Mouse (Mus musculus) limb, embryonic 11.5 days (tissue): Measurements from ENCODE around the gene Dhx38. TPM values are rescaled to one million over a fixed set of nuclear protein-coding genes. Genes with fewer than 3 reads are reported as not detected.
A peak's percentile ranks its signal among the peaks of the same experiment; 100 is the strongest.

ENCODE experiments used
- ATAC-seq: fragments of 200-750 bp; cut with Nextera tagmentation; 2 replicates; pipeline ENCODE4 v1.8.0; 2017; ENCODE audit warnings: low read depth; ENCODE audit not compliant: insufficient number of reproducible peaks, low FRiP score, low TSS enrichment
- DNase-seq: peaks from one replicate; pipeline ENCODE4 v3.0.0-alpha.2; 2015; ENCODE audit warnings: low spot score
- H3K27ac ChIP-seq: fragments of 300-500 bp; sonication (generic); replicated peaks from 2 replicates; pipeline ENCODE4 v1.5.1; 2014; ENCODE audit warnings: low read depth, mild to moderate bottlenecking, low read length
- H3K27me3 ChIP-seq: fragments of 300-500 bp; sonication (generic); 2 replicates; pipeline ENCODE4 v1.6.1; 2014; ENCODE audit warnings: mild to moderate bottlenecking, low read length, mixed read lengths; ENCODE audit not compliant: control insufficient read depth, insufficient read depth
- H3K36me3 ChIP-seq: fragments of 300-500 bp; sonication (generic); 2 replicates; pipeline ENCODE4 v1.6.1; 2014; ENCODE audit warnings: mild to moderate bottlenecking, low read length, moderate library complexity, mixed read lengths; ENCODE audit not compliant: control insufficient read depth, insufficient read depth
- H3K4me1 ChIP-seq: fragments of 300-500 bp; sonication (generic); 2 replicates; pipeline ENCODE4 v1.6.1; 2014; ENCODE audit warnings: low read length, mixed read lengths; ENCODE audit not compliant: control insufficient read depth, insufficient read depth
- H3K4me2 ChIP-seq: fragments of 300-500 bp; sonication (generic); 2 replicates; pipeline ENCODE4 v1.6.1; 2014; ENCODE audit warnings: low read depth, mild to moderate bottlenecking, moderate library complexity; ENCODE audit not compliant: severe bottlenecking
- H3K4me3 ChIP-seq: fragments of 300-500 bp; sonication (generic); 2 replicates; pipeline ENCODE4 v1.5.1; 2014; ENCODE audit warnings: low read depth, low read length
- H3K9ac ChIP-seq: fragments of 300-500 bp; sonication (generic); 2 replicates; pipeline ENCODE4 v1.6.1; 2014; ENCODE audit warnings: mild to moderate bottlenecking, low read length
- H3K9me3 ChIP-seq: fragments of 300-500 bp; sonication (generic); 2 replicates; pipeline ENCODE4 v1.6.1; 2016; ENCODE audit warnings: low read length; ENCODE audit not compliant: control insufficient read depth
- WGBS: fragments of 180-500 bp; shearing (Covaris S2); extraction: QIAGEN DNeasy Blood & Tissue Kit; methylation state at CpG from one replicate; pipeline ENCODE4 v1.1.7; 2014; 5-methylcytosine and 5-hydroxymethylcytosine counted together
- polyA plus RNA-seq: library from polyadenylated mRNA; unstranded; fragments of >200 nt; fragmentation: Nextera tagmentation; extraction: Ambion mirVana; gene quantifications from 2 replicates; pipeline ENCODE4 v1.2.1, GENCODE M21; 2014

Gene Dhx38
- polyA plus RNA-seq, 1 experiment from 2014 or later, result 29.3 TPM

DNA sequence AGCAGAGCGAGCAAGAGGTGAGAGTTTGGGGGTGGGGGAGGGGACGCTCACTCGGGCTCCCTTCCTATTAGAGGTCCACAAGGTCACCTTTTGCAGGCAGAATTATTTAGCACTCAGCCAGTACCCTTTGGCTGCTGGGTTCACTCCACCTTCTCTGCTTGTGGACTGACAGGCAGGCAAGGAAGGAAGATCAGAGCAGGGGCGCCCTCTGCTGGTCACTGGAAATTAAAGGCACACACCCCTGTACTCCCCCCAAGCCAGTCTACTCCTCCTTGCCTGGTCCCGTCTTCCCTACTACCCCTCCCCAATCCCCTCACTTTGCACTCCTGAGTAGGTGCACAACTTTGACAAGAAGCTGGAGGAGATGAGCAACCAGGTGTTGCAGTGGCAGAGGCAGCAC, 29.0 kb downstream of the Dhx38 start:
- ATAC-seq (peak; percentile 78), DNase-seq (peak; percentile 95)
- Histone ChIP-seq H3K4me3 (no peak overlapping the region), H3K4me2 (peak overlapping the region; percentile 32; the same call in 1 of the 2 replicates), H3K9me3 (no peaks in the 10 kb centered on the region), H3K9ac (no peak overlapping the region), H3K27ac (no peak overlapping the region), H3K27me3 (no peaks in the 10 kb centered on the region), H3K36me3 (no peaks in the 10 kb centered on the region), H3K4me1 (0 out of 2 replicates have a peak, but pooled peaks cover 3% of the 10 kb centered on the region)
- 4% methylated on average over 5 of the region's 5 CpGs for WGBS

DNA sequence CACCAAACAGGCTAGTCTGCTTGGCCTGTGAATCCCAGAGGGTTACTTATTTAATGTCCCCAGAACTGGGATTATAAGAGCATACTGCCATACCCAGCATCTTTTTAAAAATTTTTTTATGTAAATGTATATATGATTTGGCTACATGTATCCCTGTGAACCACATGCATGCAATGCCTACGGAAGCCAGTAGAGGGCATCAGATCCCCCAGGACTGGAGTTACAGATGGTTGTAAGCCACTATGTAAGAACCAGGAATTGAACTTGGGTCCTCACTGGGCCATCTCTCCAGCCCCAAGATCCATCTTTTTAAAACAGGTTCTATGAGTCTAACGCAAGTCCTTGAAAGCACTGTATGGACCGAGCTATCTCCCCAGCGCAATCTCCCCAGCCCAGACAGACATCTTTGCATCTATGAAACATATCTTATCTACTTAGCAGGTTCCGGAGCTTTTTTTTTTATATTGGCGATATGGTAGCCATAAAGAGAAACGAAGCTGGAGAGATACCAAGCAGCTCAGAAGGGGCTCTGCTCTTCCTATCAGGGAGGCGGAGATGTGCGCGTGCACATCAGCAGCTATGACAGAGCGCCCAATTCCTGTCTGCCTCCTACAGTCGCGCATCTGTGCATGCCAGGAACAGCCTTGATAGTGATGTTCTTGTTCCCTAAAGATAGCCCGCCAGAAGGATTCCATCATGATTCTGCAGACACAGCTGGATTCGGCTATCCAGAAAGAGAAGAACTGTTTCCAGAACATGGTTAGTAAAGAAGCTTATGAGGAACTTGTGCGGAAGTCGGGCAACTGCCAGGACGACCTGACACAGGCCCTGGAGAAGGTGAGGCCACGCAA, 30.3 kb downstream of the Dhx38 start:
- peak; percentile 76 for DNase-seq
- H3K4me2 ChIP-seq, result no peak overlapping the region
- H3K36me3 ChIP-seq, result no peaks in the 10 kb centered on the region
- WGBS, result 90% methylated on average over 19 of the region's 19 CpGs
- ATAC-seq, result no peak
- no peak overlapping the region for H3K27ac ChIP-seq
- 0 out of 2 replicates have a peak, but pooled peaks cover 3% of the 10 kb centered on the region for H3K4me1 ChIP-seq
- H3K9ac ChIP-seq, result no peak overlapping the region
- no peaks in the 10 kb centered on the region for H3K27me3 ChIP-seq
- no peaks in the 10 kb centered on the region for H3K9me3 ChIP-seq
- H3K4me3 ChIP-seq, result no peak overlapping the region

DNA sequence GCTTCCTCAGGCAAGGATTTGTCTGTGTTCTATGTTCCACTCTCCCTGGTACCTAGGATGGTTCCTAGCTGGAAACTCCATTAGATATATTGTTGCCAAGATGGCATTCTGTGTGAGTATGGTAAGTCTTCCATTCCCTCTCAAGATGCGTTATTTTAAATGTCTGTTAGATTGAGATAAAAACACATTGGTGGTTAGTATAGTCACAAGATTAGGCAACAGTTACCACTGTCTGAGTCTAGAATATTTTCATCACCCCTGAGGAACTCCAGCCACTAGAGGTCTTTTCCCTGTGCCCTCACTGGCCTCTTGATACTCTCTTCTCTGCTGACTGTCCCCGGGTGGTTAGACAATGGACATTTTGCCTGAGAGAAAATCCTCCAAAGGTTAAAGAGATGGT, 41.7 kb downstream of the Dhx38 start:
- H3K4me3 ChIP-seq, result no peak overlapping the region
- no peak overlapping the region for H3K27ac ChIP-seq
- no peaks in the 10 kb centered on the region for H3K36me3 ChIP-seq
- H3K27me3 ChIP-seq, result no peaks in the 10 kb centered on the region
- no peak overlapping the region for H3K4me2 ChIP-seq
- no peak for ATAC-seq
- WGBS, result 89% methylated on average over 2 of the region's 2 CpGs
- DNase-seq, result no peak
- no peaks in the 10 kb centered on the region for H3K4me1 ChIP-seq
- no peak overlapping the region for H3K9ac ChIP-seq
- no peaks in the 10 kb centered on the region for H3K9me3 ChIP-seq

DNA sequence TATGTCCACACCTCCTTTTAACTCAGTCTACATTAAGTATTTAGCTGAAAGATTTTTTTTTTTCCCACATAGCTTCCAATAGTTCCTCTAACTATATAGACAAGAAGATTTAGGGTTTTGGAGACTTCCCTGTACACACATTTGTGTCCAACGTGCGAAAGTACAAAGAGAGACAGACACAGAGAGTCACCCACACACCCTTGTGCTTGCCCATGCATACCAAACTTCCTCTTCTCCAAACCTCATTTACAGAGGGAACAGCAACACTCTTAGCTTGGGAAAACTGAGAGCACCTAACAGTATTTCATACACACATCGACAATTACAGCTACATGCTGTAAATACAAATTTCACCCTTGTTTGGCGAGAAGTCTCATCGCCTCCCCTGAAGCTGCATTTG, 60.1 kb downstream of the Dhx38 start:
- Histone ChIP-seq H3K9me3 (no peaks in the 10 kb centered on the region), H3K4me1 (no peaks in the 10 kb centered on the region), H3K9ac (no peak overlapping the region), H3K27me3 (no peaks in the 10 kb centered on the region), H3K36me3 (no peaks in the 10 kb centered on the region), H3K4me2 (no peak overlapping the region), H3K27ac (no peak overlapping the region), H3K4me3 (no peak overlapping the region)
- ATAC-seq, result no peak
- no peak for DNase-seq
- WGBS, result 93% methylated on average over 5 of the region's 5 CpGs

DNA sequence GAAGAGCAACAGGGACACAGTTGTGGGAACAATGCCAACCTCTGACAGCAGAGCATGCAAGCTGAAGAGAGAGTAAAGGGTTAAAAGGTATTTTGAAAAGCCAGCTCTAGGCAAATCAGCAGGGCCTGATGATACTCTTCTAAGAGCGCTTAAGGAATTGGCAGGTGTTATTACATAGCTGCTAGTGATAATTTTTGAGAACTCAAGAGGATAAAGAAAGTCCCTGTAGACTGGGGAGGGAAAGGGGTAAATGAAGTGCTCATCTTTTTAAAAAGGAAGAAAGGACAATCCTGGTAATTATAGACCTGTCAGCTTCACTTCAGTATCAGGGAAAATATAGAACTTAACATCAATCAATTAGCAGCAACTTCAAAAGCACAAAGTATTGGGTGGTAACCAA, 62.1 kb downstream of the Dhx38 start:
- 74% methylated on average over 1 of the region's 1 CpGs for WGBS
- Histone ChIP-seq H3K4me3 (no peak overlapping the region), H3K9me3 (no peaks in the 10 kb centered on the region), H3K9ac (no peak overlapping the region), H3K4me1 (no peaks in the 10 kb centered on the region), H3K27me3 (no peaks in the 10 kb centered on the region), H3K36me3 (no peaks in the 10 kb centered on the region), H3K27ac (no peak overlapping the region), H3K4me2 (no peak overlapping the region)
- DNase-seq (no peak), ATAC-seq (no peak)

DNA sequence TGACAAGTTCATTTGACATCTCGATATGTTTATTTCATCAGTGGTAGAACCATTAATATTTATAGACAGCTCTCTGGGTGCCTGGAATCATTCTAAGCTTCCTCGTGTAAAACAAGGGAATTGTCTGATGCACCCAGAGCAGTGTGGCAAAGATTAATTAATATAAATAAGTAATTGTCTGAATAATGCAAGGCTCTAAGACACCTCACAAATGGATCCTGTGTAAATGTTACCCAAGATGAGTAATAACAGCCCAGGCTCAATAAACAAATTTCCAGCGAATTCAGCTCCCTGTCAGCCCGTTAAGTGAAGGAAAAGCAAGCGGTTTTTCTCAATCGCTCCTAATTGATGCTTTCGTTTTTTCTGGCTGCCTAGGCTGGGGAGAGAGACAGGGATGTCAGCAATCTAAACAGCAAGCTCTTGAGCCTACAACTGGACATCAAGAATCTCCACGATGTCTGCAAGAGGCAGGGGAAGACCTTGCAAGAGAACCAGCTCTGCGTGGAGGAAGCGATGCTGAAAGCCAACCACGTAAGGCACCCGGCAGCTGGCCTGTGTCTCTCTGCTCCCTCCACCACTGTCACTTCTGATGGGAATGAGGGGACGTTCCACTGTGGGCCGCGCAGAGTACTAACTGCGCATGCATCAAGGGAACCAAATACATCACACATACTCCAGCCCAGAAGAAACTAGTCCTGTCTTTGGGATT, 66.5 kb downstream of the Dhx38 start:
- Histone ChIP-seq H3K4me3 (no peak overlapping the region), H3K36me3 (no peaks in the 10 kb centered on the region), H3K9me3 (no peaks in the 10 kb centered on the region), H3K4me1 (no peaks in the 10 kb centered on the region), H3K4me2 (no peak overlapping the region), H3K27me3 (no peaks in the 10 kb centered on the region), H3K27ac (no peak overlapping the region), H3K9ac (no peak overlapping the region)
- DNase-seq (no peak), ATAC-seq (no peak)
- WGBS, result 89% methylated on average over 16 of the region's 16 CpGs

Other genes starting within 250 kb of the Dhx38 start
- gene Pmfbp1, start 71.8 kb downstream of the Dhx38 start, polyA plus RNA-seq, result 0.12 and 0.16 TPM in 2 replicates
- gene Txnl4b, start within 50 bp of the Dhx38 start, polyA plus RNA-seq, result 28.3 and 28.5 TPM in 2 replicates
- gene Hp, start 13.3 kb upstream of the Dhx38 start, polyA plus RNA-seq, result 0.74 and 1.1 TPM in 2 replicates
- gene Dhodh, start 42.8 kb upstream of the Dhx38 start, polyA plus RNA-seq, result 48.2 and 49.4 TPM in 2 replicates
- gene Pkd1l3, start 48.7 kb upstream of the Dhx38 start, polyA plus RNA-seq, result 0.27 and 0.37 TPM in 2 replicates
- 171 and 174 TPM in 2 replicates for gene Ist1, start 127.4 kb upstream of the Dhx38 start, polyA plus RNA-seq
- 44.4 and 45.3 TPM in 2 replicates for gene Zfp821, start 139.7 kb upstream of the Dhx38 start, polyA plus RNA-seq
- 6.4 and 7.8 TPM in 2 replicates for gene Atxn1l, start 171.9 kb upstream of the Dhx38 start, polyA plus RNA-seq
- gene Ap1g1, start 212.7 kb upstream of the Dhx38 start, polyA plus RNA-seq, result 34.9 and 47.2 TPM in 2 replicates